Mouse (Mus musculus) forebrain, embryonic 16.5 days (tissue): ENCODE results near the gene Acap2. TPM values are rescaled to one million over a fixed set of nuclear protein-coding genes. Genes with fewer than 3 reads are reported as not detected.

Experiments used
- ATAC-seq: fragments of 200-750 bp; cut with Nextera tagmentation; 2 replicates; pipeline ENCODE4 v1.8.0; 2017; ENCODE audit warnings: mild to moderate bottlenecking, moderate library complexity
- H3K27ac ChIP-seq: fragments of 300-500 bp; sonication (generic); 2 replicates; pipeline ENCODE4 v1.5.1; 2014; ENCODE audit warnings: low read length, control low read depth
- H3K27me3 ChIP-seq: fragments of 300-500 bp; sonication (generic); replicated peaks from 2 replicates; pipeline ENCODE4 v1.6.1; 2014; ENCODE audit warnings: low read length; ENCODE audit not compliant: control insufficient read depth, insufficient read depth
- H3K36me3 ChIP-seq: fragments of 300-500 bp; sonication (generic); 2 replicates; pipeline ENCODE4 v1.6.1; 2014; ENCODE audit not compliant: control insufficient read depth, insufficient read depth
- H3K4me1 ChIP-seq: fragments of 300-500 bp; sonication (generic); replicated peaks from 2 replicates; pipeline ENCODE4 v1.6.1; 2014; ENCODE audit warnings: low read length; ENCODE audit not compliant: control insufficient read depth, insufficient read depth
- H3K4me2 ChIP-seq: fragments of 300-500 bp; sonication (generic); 2 replicates; pipeline ENCODE4 v1.6.1; 2014; ENCODE audit warnings: mild to moderate bottlenecking, low read length, control low read depth
- H3K4me3 ChIP-seq: fragments of 300-500 bp; sonication (generic); replicated peaks from 2 replicates; pipeline ENCODE4 v1.5.1; 2014; ENCODE audit warnings: mild to moderate bottlenecking, low read length, control low read depth
- H3K9ac ChIP-seq: fragments of 300-500 bp; sonication (generic); replicated peaks from 2 replicates; pipeline ENCODE4 v1.6.1; 2014; ENCODE audit warnings: low read depth, low read length, control low read depth
- H3K9me3 ChIP-seq: fragments of 300-500 bp; sonication (generic); 2 replicates; pipeline ENCODE4 v1.6.1; 2016; ENCODE audit warnings: low read length; ENCODE audit not compliant: control insufficient read depth
- WGBS: fragments of 180-500 bp; shearing (Covaris S2); extraction: QIAGEN DNeasy Blood & Tissue Kit; methylation state at CpG from one replicate; pipeline ENCODE4 v1.1.7; 2014; 5-methylcytosine and 5-hydroxymethylcytosine counted together
- polyA plus RNA-seq: library from polyadenylated mRNA; unstranded; fragments of >200 nt; fragmentation: Nextera tagmentation; extraction: Ambion mirVana; gene quantifications from 2 replicates; pipeline ENCODE4 v1.2.1, GENCODE M21; 2015

Acap2 gene
- polyA plus RNA-seq, 1 experiment from 2014 or later, result 12.7 TPM

GRCm38 (mm10) chr16:31167017-31167887, 33.8 kb downstream of the Acap2 start:
- Histone ChIP-seq H3K4me3 (no peak overlapping the region), H3K27ac (no peak overlapping the region), H3K4me2 (no peak overlapping the region), H3K9me3 (no peaks in the 10 kb centered on the region), H3K9ac (no peak overlapping the region), H3K36me3 (no peaks in the 10 kb centered on the region), H3K27me3 (no peaks in the 10 kb centered on the region), H3K4me1 (peaks cover 11% of the 10 kb centered on the region)
- peak; percentile 65 for ATAC-seq
- WGBS, result 20% methylated on average over 10 of the region's 10 CpGs

- WGBS, result 47% methylated on average over 4 of the region's 4 CpGs
- Histone ChIP-seq H3K27me3 (no peaks in the 10 kb centered on the region), H3K9ac (no peak overlapping the region), H3K4me3 (no peak overlapping the region), H3K4me1 (peaks cover 11% of the 10 kb centered on the region), H3K4me2 (no peak overlapping the region), H3K27ac (no peak overlapping the region), H3K9me3 (no peaks in the 10 kb centered on the region), H3K36me3 (no peaks in the 10 kb centered on the region)
- no peak for ATAC-seq
Observed at GRCm38 (mm10) chr16:31165907-31166306, 35.1 kb downstream of the Acap2 start.

GRCm38 (mm10) chr16:31165467-31165866, 35.6 kb downstream of the Acap2 start:
- H3K4me2 ChIP-seq, result no peak overlapping the region
- 70% methylated on average over 4 of the region's 4 CpGs for WGBS
- H3K9me3 ChIP-seq, result no peaks in the 10 kb centered on the region
- peaks cover 11% of the 10 kb centered on the region for H3K4me1 ChIP-seq
- H3K9ac ChIP-seq, result no peak overlapping the region
- H3K27ac ChIP-seq, result no peak overlapping the region
- no peak for ATAC-seq
- H3K36me3 ChIP-seq, result no peaks in the 10 kb centered on the region
- H3K27me3 ChIP-seq, result no peaks in the 10 kb centered on the region
- no peak overlapping the region for H3K4me3 ChIP-seq

GRCm38 (mm10) chr16:31164125-31164524, 36.9 kb downstream of the Acap2 start:
- Histone ChIP-seq H3K36me3 (no peaks in the 10 kb centered on the region), H3K27ac (no peak overlapping the region), H3K4me1 (peaks cover 11% of the 10 kb centered on the region), H3K4me2 (no peak overlapping the region), H3K9me3 (no peaks in the 10 kb centered on the region), H3K27me3 (no peaks in the 10 kb centered on the region), H3K9ac (no peak overlapping the region), H3K4me3 (no peak overlapping the region)
- WGBS, result 85% methylated on average over 4 of the region's 4 CpGs
- ATAC-seq, result no peak

GRCm38 (mm10) chr16:31160486-31160885, 40.6 kb downstream of the Acap2 start:
- peaks cover 17% of the 10 kb centered on the region for H3K36me3 ChIP-seq
- no peaks in the 10 kb centered on the region; the same call in 1 of the 2 replicates for H3K4me1 ChIP-seq
- no peak overlapping the region for H3K4me2 ChIP-seq
- H3K27me3 ChIP-seq, result no peaks in the 10 kb centered on the region
- 48% methylated on average over 6 of the region's 6 CpGs for WGBS
- H3K27ac ChIP-seq, result no peak overlapping the region
- H3K9me3 ChIP-seq, result peaks cover 16% of the 10 kb centered on the region
- no peak overlapping the region for H3K9ac ChIP-seq
- H3K4me3 ChIP-seq, result no peak overlapping the region
- ATAC-seq, result no peak

- Histone ChIP-seq H3K27me3 (no peaks in the 10 kb centered on the region), H3K9ac (no peak overlapping the region), H3K36me3 (peaks cover 21% of the 10 kb centered on the region), H3K4me1 (no peaks in the 10 kb centered on the region), H3K4me3 (no peak overlapping the region), H3K4me2 (no peak overlapping the region), H3K27ac (no peak overlapping the region), H3K9me3 (peaks cover 16% of the 10 kb centered on the region)
- no peak for ATAC-seq
- WGBS, result 24% methylated on average over 2 of the region's 2 CpGs
Observed at GRCm38 (mm10) chr16:31159491-31159890, 41.6 kb downstream of the Acap2 start.

- Histone ChIP-seq H3K36me3 (peaks cover 6% of the 10 kb centered on the region), H3K4me3 (no peak overlapping the region), H3K9me3 (no peaks in the 10 kb centered on the region), H3K27ac (no peak overlapping the region), H3K4me1 (no peaks in the 10 kb centered on the region), H3K27me3 (no peaks in the 10 kb centered on the region), H3K9ac (no peak overlapping the region), H3K4me2 (no peak overlapping the region)
- no peak for ATAC-seq
- WGBS, result 93% methylated on average over 4 of the region's 4 CpGs
Observed at GRCm38 (mm10) chr16:31149841-31150240, 51.2 kb downstream of the Acap2 start.

GRCm38 (mm10) chr16:31148891-31149290, 52.2 kb downstream of the Acap2 start:
- 86% methylated on average over 6 of the region's 6 CpGs for WGBS
- Histone ChIP-seq H3K4me3 (no peak overlapping the region), H3K9me3 (no peaks in the 10 kb centered on the region), H3K9ac (no peak overlapping the region), H3K27ac (no peak overlapping the region), H3K27me3 (no peaks in the 10 kb centered on the region), H3K36me3 (peaks cover 2% of the 10 kb centered on the region; the same call in 1 of the 2 replicates), H3K4me2 (no peak overlapping the region), H3K4me1 (no peaks in the 10 kb centered on the region)
- ATAC-seq, result no peak

GRCm38 (mm10) chr16:31147766-31148165, 53.3 kb downstream of the Acap2 start:
- Histone ChIP-seq H3K27me3 (no peaks in the 10 kb centered on the region), H3K9me3 (no peaks in the 10 kb centered on the region), H3K36me3 (peaks cover 2% of the 10 kb centered on the region; the same call in 1 of the 2 replicates), H3K4me1 (no peaks in the 10 kb centered on the region), H3K4me3 (no peak overlapping the region), H3K27ac (no peak overlapping the region), H3K4me2 (no peak overlapping the region), H3K9ac (no peak overlapping the region)
- ATAC-seq, result no peak
- WGBS, result 93% methylated on average over 6 of the region's 6 CpGs
